10 mouse cellular contexts compared by ENCODE assay signal in genomic region chr9:99098482-99099129, GRCm38 (mm10). TPM values are rescaled to one million over a fixed set of nuclear protein-coding genes. Genes with fewer than 3 reads are reported as not detected.
DNase-seq lines count a peak whose midpoint lies in the region; ATAC-seq and TF ChIP-seq lines count a peak whose summit lies in the region.
"Had no signal": no experiment of that assay in that cellular context is flagged by ENCODE, and none has a peak within 500 bp of the region (broad histone marks: within the 10 kb centered on the region; RNA-seq: fewer than 3 reads in every experiment).

No protein-coding gene starts in this region.

- intact Hi-C loops in heart, adult 2 months (cut with DNase I) = loop anchor here (5.0 kb wide), 1 partner anchor 39 kb away; no protein-coding TSS in a partner anchor

- H3K4me1 ChIP-seq in heart, adult 2 months (ENCODE audit: control insufficient read depth, insufficient read depth, low read length) = peaks cover 11% of the 10 kb centered on the region
- H3K4me1 ChIP-seq in stomach, postnatal 0 days (replicated peaks; ENCODE audit: control insufficient read depth, insufficient read depth) = no peaks in the 10 kb centered on the region
- H3K4me1 ChIP-seq in midbrain, embryonic 13.5 days (replicated peaks) = no peaks in the 10 kb centered on the region

- peak overlapping the region; percentile 15 for H3K4me3 ChIP-seq in heart, adult 2 months
- H3K4me3 ChIP-seq in stomach, postnatal 0 days (ENCODE audit: low read depth, low read length) = no peak overlapping the region
- no peak overlapping the region for H3K4me3 ChIP-seq in midbrain, embryonic 13.5 days (replicated peaks)
- H3K4me3 ChIP-seq: limb, embryonic 12.5 days had no signal

- peak overlapping the region; percentile 48 for H3K9ac ChIP-seq in heart, adult 2 months (ENCODE audit: low read depth, low read length)
- H3K9ac ChIP-seq in stomach, postnatal 0 days (ENCODE audit: low read length) = no peak overlapping the region
- no peak overlapping the region for H3K9ac ChIP-seq in midbrain, embryonic 13.5 days (replicated peaks)
- H3K9ac ChIP-seq: limb, embryonic 12.5 days had no signal

- H3K9me3 ChIP-seq in stomach, postnatal 0 days (ENCODE audit: control insufficient read depth, low read length) = no peaks in the 10 kb centered on the region
- H3K9me3 ChIP-seq in midbrain, embryonic 13.5 days = no peaks in the 10 kb centered on the region
- H3K9me3 ChIP-seq: limb, embryonic 12.5 days had no signal

- peaks cover 12% of the 10 kb centered on the region for H3K36me3 ChIP-seq in heart, adult 2 months (ENCODE audit: control insufficient read depth, insufficient read depth, low read length)
- H3K36me3 ChIP-seq in stomach, postnatal 0 days (ENCODE audit: control insufficient read depth, insufficient read depth, low read length) = no peaks in the 10 kb centered on the region
- peaks cover 5% of the 10 kb centered on the region; the same call in 1 of the 2 replicates for H3K36me3 ChIP-seq in midbrain, embryonic 13.5 days
- H3K36me3 ChIP-seq: limb, embryonic 12.5 days had no signal

- DNase-seq in retina, postnatal 1 day = peak; percentile 52
- no peak for DNase-seq in retina, embryonic 14.5 days (ENCODE audit: low spot score)
- DNase-seq in heart, adult 2 months = peak; percentile 34 to 37
- peak; percentile 44 for DNase-seq in liver
- no peak for DNase-seq in stomach, postnatal 0 days (ENCODE audit: low spot score)
- DNase-seq in urinary bladder, adult 2 months (ENCODE audit: low spot score) = no peak
- DNase-seq in urinary bladder, postnatal 10 days (ENCODE audit: low spot score) = no peak
- DNase-seq: cerebellum, adult 9-11 months had no signal

- H3K79me2 ChIP-seq in heart, adult 2 months (replicated peaks; ENCODE audit: control insufficient read depth, insufficient read depth, low read length) = no peaks in the 10 kb centered on the region

- peak; percentile 28; the same call in 1 of the 2 replicates for TF ChIP-seq CTCF in heart, adult 2 months (IDR thresholded peaks at IDR 0.05)
- TF ChIP-seq CTCF in stomach, postnatal 0 days (IDR thresholded peaks at IDR 0.05; ENCODE audit: low read depth) = no peak

- TF ChIP-seq POLR2A in heart, adult 2 months (IDR thresholded peaks at IDR 0.05; ENCODE audit: insufficient read depth, low read depth, low read length) = peak; percentile 50; the same call in 1 of the 2 replicates

- H3K4me2 ChIP-seq in stomach, postnatal 0 days (replicated peaks; ENCODE audit: low read depth) = no peak overlapping the region
- H3K4me2 ChIP-seq in midbrain, embryonic 13.5 days (replicated peaks) = no peak overlapping the region
- H3K4me2 ChIP-seq: limb, embryonic 12.5 days had no signal

- peak; percentile 51; the same call in 1 of the 2 replicates for ATAC-seq in stomach, postnatal 0 days (ENCODE audit: low FRiP score, low TSS enrichment)
- no peak for ATAC-seq in midbrain, embryonic 13.5 days

- WGBS in heart, adult 2 months = 25% methylated on average over 11 of the region's 11 CpGs
- 31% methylated on average over 11 of the region's 11 CpGs for WGBS in stomach, postnatal 0 days
- 74% methylated on average over 11 of the region's 11 CpGs for WGBS in midbrain, embryonic 13.5 days

- H3K27me3 ChIP-seq in heart, adult 2 months (ENCODE audit: control insufficient read depth, insufficient read depth, low read length) = no peaks in the 10 kb centered on the region
- no peaks in the 10 kb centered on the region for H3K27me3 ChIP-seq in stomach, postnatal 0 days (ENCODE audit: control insufficient read depth, insufficient read depth, low read length)
- no peaks in the 10 kb centered on the region for H3K27me3 ChIP-seq in midbrain, embryonic 13.5 days
- H3K27me3 ChIP-seq: limb, embryonic 12.5 days had no signal

- TF ChIP-seq EP300 in heart, adult 2 months (IDR thresholded peaks at IDR 0.05; ENCODE audit: insufficient read depth, low read depth, low read length) = no peak
- TF ChIP-seq EP300 in stomach, postnatal 0 days (optimal IDR thresholded peaks at IDR 0.05) = no peak

- peak overlapping the region; percentile 92 for H3K27ac ChIP-seq in heart, adult 2 months
- H3K27ac ChIP-seq in stomach, postnatal 0 days (replicated peaks) = 0 out of 2 replicates have a peak overlapping the region, but pooled peaks have one; percentile 13
- no peak overlapping the region for H3K27ac ChIP-seq in midbrain, embryonic 13.5 days
- H3K27ac ChIP-seq: limb, embryonic 12.5 days had no signal

RNA-seq across cellular contexts. Expression of gene Pik3cb, which starts 41.8 kb away (rescaled TPM):
- total RNA-seq in heart, adult 2 months (2021) = 10 to 100 TPM in 1 of 2 experiments, 1 to 10 TPM in 1; 10.0 to 10.8 TPM
- 2.6 and 6.3 TPM in 2 replicates for polyA plus RNA-seq in heart, adult 2 months (2012; rRNA removed)
- polyA plus RNA-seq in stomach, postnatal 0 days (2015; fragmentation: Nextera tagmentation; extraction: Ambion mirVana) = 2.6 and 4.0 TPM in 2 replicates
- polyA plus RNA-seq in urinary bladder, adult 2 months (2012; rRNA removed) = 3.6 and 3.9 TPM in 2 replicates
- polyA plus RNA-seq in midbrain, embryonic 13.5 days (2015; fragmentation: Nextera tagmentation; extraction: Ambion mirVana) = 3.1 and 3.9 TPM in 2 replicates

Comparison
In these comparisons a context has a peak if more than half of its experiments do, and no peak if none do; other contexts are left out.
1. DNase-seq: peak in retina, postnatal 1 day (single experiment), heart, adult 2 months (2 of 2) and liver (single experiment); none in retina, embryonic 14.5 days (single experiment), stomach, postnatal 0 days (single experiment), urinary bladder, adult 2 months (single experiment) and urinary bladder, postnatal 10 days (single experiment).